Mouse (Mus musculus): ENCODE results near the gene Rps4x.

- TF ChIP-seq POLR2A (IDR thresholded peaks at IDR 0.05; ENCODE audit: low read depth, low read length) = no peak
- no peak for TF ChIP-seq CTCF (IDR thresholded peaks at IDR 0.05; ENCODE audit: extremely low read depth, insufficient read length, insufficient replicate concordance, low read depth, low read length)
These were observed 387 bp upstream of the Rps4x start for GRCm38 (mm10) chrX:102189581-102189980.

Measured in small intestine, adult 2 months (tissue).